Mouse (Mus musculus): ENCODE data around the gene Rexo1.

DNA sequence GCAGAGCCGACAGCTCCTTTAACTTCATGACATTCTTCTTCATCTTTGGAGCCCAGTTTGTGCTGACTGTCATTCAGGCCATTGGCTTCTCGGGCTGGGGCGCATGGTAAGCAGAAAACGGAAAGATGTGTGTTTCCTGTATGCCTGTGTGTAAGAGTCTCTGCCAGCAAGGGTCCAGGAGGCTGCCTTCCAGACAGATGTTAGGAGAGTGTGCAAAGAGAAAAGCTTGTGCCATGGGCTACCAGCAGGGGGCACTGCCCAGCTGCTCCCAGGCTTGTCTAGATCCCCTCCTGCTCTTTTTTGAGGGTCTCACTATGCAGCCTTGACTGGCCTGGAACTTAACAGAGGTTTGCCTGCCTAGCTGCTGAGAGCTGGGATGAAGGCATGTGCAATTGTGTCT is 49.7 kb upstream of the Rexo1 start:
- TF ChIP-seq CTCF (IDR thresholded peaks at IDR 0.05; ENCODE audit: insufficient read depth, low read length) = peak; percentile 86
- no peak for TF ChIP-seq POLR2A (IDR thresholded peaks at IDR 0.05; ENCODE audit: borderline replicate concordance, extremely low read depth, low read depth, low read length)

All from lung, adult 2 months (tissue).